ENCODE assay signal across 22 mouse cellular contexts in genomic region chr8:104086615-104087014, GRCm38 (mm10). TPM values are rescaled to one million over a fixed set of nuclear protein-coding genes. Genes with fewer than 3 reads are reported as not detected.
DNase-seq lines count a peak whose midpoint lies in the region; ATAC-seq and TF ChIP-seq lines count a peak whose summit lies in the region.
"Had no signal": no experiment of that assay in that cellular context is flagged by ENCODE, and none has a peak within 500 bp of the region (broad histone marks: within the 10 kb centered on the region; RNA-seq: fewer than 3 reads in every experiment).

No protein-coding gene starts in this region.

- H3K9me3 ChIP-seq in heart, embryonic 12.5 days (replicated peaks), result no peaks in the 10 kb centered on the region
- no peaks in the 10 kb centered on the region for H3K9me3 ChIP-seq in liver, postnatal 0 days (ENCODE audit: low read length)
- H3K9me3 ChIP-seq in liver, embryonic 11.5 days (ENCODE audit: control insufficient read depth, low read length), result no peaks in the 10 kb centered on the region
- H3K9me3 ChIP-seq: embryonic facial prominence, embryonic 13.5 days; forebrain, embryonic 15.5 days; heart, embryonic 13.5 days; limb, embryonic 13.5 days had no signal

- no peak overlapping the region for H3K27ac ChIP-seq in heart, embryonic 12.5 days (ENCODE audit: poor library complexity, severe bottlenecking)
- H3K27ac ChIP-seq in liver, postnatal 0 days (ENCODE audit: low read depth), result no peak overlapping the region
- H3K27ac ChIP-seq in liver, embryonic 11.5 days (ENCODE audit: low read depth, low read length), result no peak overlapping the region
- H3K27ac ChIP-seq: embryonic facial prominence, embryonic 13.5 days; forebrain, embryonic 15.5 days; heart, embryonic 13.5 days; limb, embryonic 13.5 days; liver, embryonic 14.5 days had no signal

- H3K4me3 ChIP-seq in heart, embryonic 12.5 days, result no peak overlapping the region
- H3K4me3 ChIP-seq in liver, postnatal 0 days (ENCODE audit: low read depth, low read length), result no peak overlapping the region
- H3K4me3 ChIP-seq in liver, embryonic 11.5 days (ENCODE audit: low read depth, low read length), result no peak overlapping the region
- H3K4me3 ChIP-seq: embryonic facial prominence, embryonic 13.5 days; forebrain, embryonic 15.5 days; heart, embryonic 13.5 days; limb, embryonic 13.5 days had no signal

- H3K27me3 ChIP-seq in heart, embryonic 12.5 days (replicated peaks), result no peaks in the 10 kb centered on the region
- H3K27me3 ChIP-seq in liver, postnatal 0 days (ENCODE audit: insufficient read depth, low read length), result no peaks in the 10 kb centered on the region
- H3K27me3 ChIP-seq in liver, embryonic 11.5 days (replicated peaks; ENCODE audit: control insufficient read depth, insufficient read depth, low read length), result no peaks in the 10 kb centered on the region
- H3K27me3 ChIP-seq: embryonic facial prominence, embryonic 13.5 days; forebrain, embryonic 15.5 days; heart, embryonic 13.5 days; limb, embryonic 13.5 days had no signal

- H3K4me1 ChIP-seq in heart, embryonic 12.5 days (replicated peaks), result no peaks in the 10 kb centered on the region
- H3K4me1 ChIP-seq in liver, postnatal 0 days (ENCODE audit: insufficient read depth), result no peaks in the 10 kb centered on the region
- H3K4me1 ChIP-seq in liver, embryonic 11.5 days (replicated peaks; ENCODE audit: control insufficient read depth, insufficient read depth, low read length), result no peaks in the 10 kb centered on the region
- H3K4me1 ChIP-seq: forebrain, embryonic 15.5 days; limb, embryonic 13.5 days had no signal

- no peaks in the 10 kb centered on the region for H3K36me3 ChIP-seq in heart, embryonic 12.5 days
- H3K36me3 ChIP-seq in liver, postnatal 0 days (replicated peaks; ENCODE audit: insufficient read depth, low read length), result no peaks in the 10 kb centered on the region
- no peaks in the 10 kb centered on the region for H3K36me3 ChIP-seq in liver, embryonic 11.5 days (ENCODE audit: control insufficient read depth, insufficient read depth, low read length)
- H3K36me3 ChIP-seq: embryonic facial prominence, embryonic 13.5 days; forebrain, embryonic 15.5 days; heart, embryonic 13.5 days; limb, embryonic 13.5 days had no signal

- H3K9ac ChIP-seq in heart, embryonic 12.5 days, result no peak overlapping the region
- H3K9ac ChIP-seq in liver, postnatal 0 days (replicated peaks), result no peak overlapping the region
- H3K9ac ChIP-seq in liver, embryonic 11.5 days (ENCODE audit: low read depth, low read length), result no peak overlapping the region
- H3K9ac ChIP-seq: embryonic facial prominence, embryonic 13.5 days; forebrain, embryonic 15.5 days; heart, embryonic 13.5 days; limb, embryonic 13.5 days; liver, embryonic 14.5 days had no signal

- no peak for ATAC-seq in heart, embryonic 12.5 days (ENCODE audit: insufficient number of reproducible peaks, low FRiP score)
- no peak for ATAC-seq in liver, postnatal 0 days
- no peak for ATAC-seq in liver, embryonic 11.5 days (replicated peaks; ENCODE audit: low FRiP score)
- ATAC-seq: activated CD4-positive, CD25-positive, alpha-beta regulatory T cell, adult 4 months; forebrain, embryonic 15.5 days had no signal

- TF ChIP-seq EP300 in liver, postnatal 0 days (IDR thresholded peaks at IDR 0.05; ENCODE audit: low read depth), result no peak

- H3K4me2 ChIP-seq in heart, embryonic 12.5 days, result no peak overlapping the region
- no peak overlapping the region for H3K4me2 ChIP-seq in liver, postnatal 0 days (ENCODE audit: low read depth, low read length)
- H3K4me2 ChIP-seq in liver, embryonic 11.5 days, result no peak overlapping the region
- H3K4me2 ChIP-seq: embryonic facial prominence, embryonic 13.5 days; forebrain, embryonic 15.5 days; heart, embryonic 13.5 days; limb, embryonic 13.5 days had no signal

- WGBS in heart, embryonic 12.5 days, result 68% methylated on average over 2 of the region's 2 CpGs
- 57% methylated on average over 2 of the region's 2 CpGs for WGBS in liver, postnatal 0 days (ENCODE audit: insufficient replicate concordance)
- WGBS in liver, embryonic 11.5 days, result 73% methylated on average over 2 of the region's 2 CpGs

- TF ChIP-seq CTCF in liver, postnatal 0 days (IDR thresholded peaks at IDR 0.05; ENCODE audit: low read depth), result peak; percentile 41

- DNase-seq in heart, adult 11 months, result peak; percentile 66
- no peak for DNase-seq in liver, postnatal 0 days
- no peak for DNase-seq in liver, embryonic 11.5 days (ENCODE audit: low spot score)
- DNase-seq in 416B (ENCODE audit: low read depth) (peak; percentile 29), R1 (ENCODE audit: low read depth, low spot score) (peak; percentile 27)
- no peak for DNase-seq in layer of hippocampus, adult 9-11 months
- DNase-seq in layer of hippocampus, postnatal 10 days (ENCODE audit: low spot score in 2 of 2), result no peak
- DNase-seq: adrenal gland, postnatal 10 days; cerebellum, adult 9-10 months; kidney, adult 8-10 months; kidney, postnatal 4 days; lung, postnatal 14 days; retina, postnatal 1 day; thymus, adult 18-20 months had no signal

RNA-seq across cellular contexts. Expression of gene Cdh5, which starts 14.8 kb away (rescaled TPM):
- polyA plus RNA-seq in heart, embryonic 12.5 days (2016; fragmentation: Nextera tagmentation; extraction: Ambion mirVana), result 47.6 and 51.6 TPM in 2 replicates
- polyA plus RNA-seq in liver, postnatal 0 days (2015; fragmentation: Nextera tagmentation; extraction: Ambion mirVana), result 8.8 and 10.0 TPM in 2 replicates
- polyA plus RNA-seq in liver, embryonic 11.5 days (2014; fragmentation: Nextera tagmentation; extraction: Ambion mirVana), result 17.1 and 19.3 TPM in 2 replicates
- total RNA-seq in layer of hippocampus, postnatal 10 days (2021), result 10 to 100 TPM; 16.1 to 19.5 TPM
- total RNA-seq: hematopoietic stem cell, adult 5-6 weeks had no signal

Comparison
In these comparisons a context has a peak if more than half of its experiments do, and no peak if none do; other contexts are left out.
1. DNase-seq: peak in heart, adult 11 months (single experiment), 416B (single experiment) and R1 (single experiment); none in liver, postnatal 0 days (single experiment), liver, embryonic 11.5 days (single experiment), layer of hippocampus, adult 9-11 months (single experiment) and layer of hippocampus, postnatal 10 days (0 of 2).